Mouse (Mus musculus) kidney, postnatal 0 days (tissue): ENCODE data around the gene Atg7. TPM values are rescaled to one million over a fixed set of nuclear protein-coding genes. Genes with fewer than 3 reads are reported as not detected.

Source experiments
- ATAC-seq: fragments of 200-750 bp; cut with Nextera tagmentation; replicated peaks from 2 replicates; pipeline ENCODE4 v1.8.0; 2017; ENCODE audit warnings: low read depth, moderate number of reproducible peaks, moderate TSS enrichment, moderate library complexity; ENCODE audit not compliant: low FRiP score
- DNase-seq: peaks from one replicate; pipeline ENCODE4 v3.0.0-alpha.2; 2016; ENCODE audit warnings: low spot score
- H3K27ac ChIP-seq: fragments of 300-500 bp; sonication (generic); 2 replicates; pipeline ENCODE4 v1.5.1; 2014; ENCODE audit warnings: mild to moderate bottlenecking
- H3K27me3 ChIP-seq: fragments of 300-500 bp; sonication (generic); 2 replicates; pipeline ENCODE4 v1.6.1; 2014; ENCODE audit warnings: low read length, mixed read lengths; ENCODE audit not compliant: insufficient read depth
- H3K36me3 ChIP-seq: fragments of 300-500 bp; sonication (generic); 2 replicates; pipeline ENCODE4 v1.6.1; 2014; ENCODE audit warnings: low read length, mixed read lengths; ENCODE audit not compliant: insufficient read depth
- H3K4me1 ChIP-seq: fragments of 300-500 bp; sonication (generic); replicated peaks from 2 replicates; pipeline ENCODE4 v1.6.1; 2014; ENCODE audit warnings: antibody characterized with exemption, low read length, mixed read lengths; ENCODE audit not compliant: insufficient read depth
- H3K4me2 ChIP-seq: fragments of 300-500 bp; sonication (generic); 2 replicates; pipeline ENCODE4 v1.6.1; 2014; ENCODE audit warnings: mild to moderate bottlenecking, low read length, moderate library complexity, mixed read lengths
- H3K4me3 ChIP-seq: fragments of 300-500 bp; sonication (generic); replicated peaks from 2 replicates; pipeline ENCODE4 v1.5.1; 2014; ENCODE audit warnings: low read depth, low read length
- H3K9ac ChIP-seq: fragments of 300-500 bp; sonication (generic); 2 replicates; pipeline ENCODE4 v1.6.1; 2014; ENCODE audit warnings: low read depth, low read length
- H3K9me3 ChIP-seq: fragments of 300-500 bp; sonication (generic); replicated peaks from 2 replicates; pipeline ENCODE4 v1.6.1; 2016; ENCODE audit warnings: low read length, inconsistent platforms, mixed read lengths
- CTCF ChIP-seq: IDR thresholded peaks from 2 replicates; pipeline ENCODE4 v1.5.1; 2016; ENCODE audit warnings: antibody characterized with exemption, low read depth, mild to moderate bottlenecking, moderate library complexity
- WGBS: fragments of 180-500 bp; shearing (Covaris S2); extraction: QIAGEN DNeasy Blood & Tissue Kit; methylation state at CpG from one replicate; pipeline ENCODE4 v1.1.7; 2014; 5-methylcytosine and 5-hydroxymethylcytosine counted together
- polyA plus RNA-seq: library from polyadenylated mRNA; unstranded; fragments of >200 nt; fragmentation: Nextera tagmentation; extraction: Ambion mirVana; gene quantifications from 2 replicates; pipeline ENCODE4 v1.2.1, GENCODE M21; 2015

The Atg7 gene
- polyA plus RNA-seq, 1 experiment from 2014 or later = 19.7 TPM

DNA sequence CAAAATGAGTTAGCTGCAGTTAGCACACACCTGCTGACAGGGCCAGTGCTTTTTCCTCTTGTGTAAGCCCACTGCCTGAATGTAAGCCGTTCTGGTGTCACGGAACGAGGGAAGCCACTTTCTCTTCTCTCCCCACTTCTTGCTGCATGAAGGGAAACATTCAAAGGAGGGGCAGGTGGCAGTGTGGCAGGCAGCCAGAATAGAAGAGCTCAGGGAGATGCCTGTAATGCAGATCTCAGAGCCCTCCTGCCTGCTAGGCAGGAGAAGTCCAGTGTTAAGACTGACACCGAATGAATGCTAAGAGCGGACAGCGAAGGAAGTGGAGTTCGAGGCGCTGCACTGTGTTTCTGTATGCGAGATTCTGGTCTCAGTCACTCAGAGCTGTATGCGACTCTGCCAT is 49.8 kb downstream of the Atg7 start:
- Histone ChIP-seq H3K36me3 (no peaks in the 10 kb centered on the region), H3K27me3 (no peaks in the 10 kb centered on the region), H3K4me1 (no peaks in the 10 kb centered on the region), H3K27ac (no peak overlapping the region), H3K4me2 (no peak overlapping the region), H3K9me3 (no peaks in the 10 kb centered on the region), H3K4me3 (no peak overlapping the region), H3K9ac (no peak overlapping the region)
- WGBS = 92% methylated on average over 10 of the region's 10 CpGs
- DNase-seq (no peak), ATAC-seq (no peak)
- no peak for TF ChIP-seq CTCF

DNA sequence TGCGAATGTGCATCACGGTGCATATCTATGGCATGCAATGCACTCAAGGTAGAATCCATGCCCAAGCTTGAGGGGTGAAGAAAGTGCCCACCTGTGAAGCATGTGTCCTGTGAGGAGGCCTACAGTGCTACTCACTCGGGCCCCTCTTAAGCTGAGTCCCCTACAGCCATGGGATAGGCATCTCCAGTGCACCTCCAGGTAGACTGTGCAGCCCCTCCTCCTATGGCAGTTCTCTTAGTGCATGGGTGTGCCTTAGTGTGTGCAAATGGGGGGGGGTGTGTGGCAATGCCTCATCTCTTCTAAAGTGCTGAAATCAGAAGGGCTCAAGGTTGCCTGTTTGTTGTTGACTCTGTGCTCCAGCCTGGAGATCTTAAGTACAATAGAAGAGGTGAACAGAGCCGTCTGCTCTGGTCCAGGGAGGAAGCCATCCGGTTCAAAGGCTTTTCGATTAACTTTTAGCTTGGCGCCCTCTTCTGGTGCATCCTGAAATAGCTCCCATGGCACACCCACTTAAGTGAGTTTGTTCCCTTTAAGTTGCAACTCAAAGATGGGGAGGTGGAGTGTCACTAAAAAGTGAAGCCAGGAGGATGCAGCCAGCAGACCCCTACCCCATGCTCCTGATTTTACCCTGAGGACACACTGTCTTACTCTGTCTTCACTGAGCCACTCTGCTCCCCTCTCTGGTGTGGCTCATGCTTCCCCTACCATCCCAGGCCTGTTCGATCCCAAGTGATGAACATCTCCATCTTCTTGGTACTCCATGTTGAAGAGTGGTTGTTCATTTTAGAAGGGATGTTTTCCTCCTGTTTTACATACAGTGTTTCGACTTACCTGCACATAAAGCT is 55.0 kb downstream of the Atg7 start:
- 47% methylated on average over 9 of the region's 9 CpGs for WGBS
- Histone ChIP-seq H3K27me3 (no peaks in the 10 kb centered on the region), H3K9me3 (no peaks in the 10 kb centered on the region), H3K9ac (no peak overlapping the region), H3K4me3 (no peak overlapping the region), H3K36me3 (no peaks in the 10 kb centered on the region), H3K4me1 (no peaks in the 10 kb centered on the region), H3K4me2 (no peak overlapping the region), H3K27ac (no peak overlapping the region)
- TF ChIP-seq CTCF = peak; percentile 83
- DNase-seq = peak; percentile 88
- no peak; the same call in 1 of the 2 replicates for ATAC-seq

DNA sequence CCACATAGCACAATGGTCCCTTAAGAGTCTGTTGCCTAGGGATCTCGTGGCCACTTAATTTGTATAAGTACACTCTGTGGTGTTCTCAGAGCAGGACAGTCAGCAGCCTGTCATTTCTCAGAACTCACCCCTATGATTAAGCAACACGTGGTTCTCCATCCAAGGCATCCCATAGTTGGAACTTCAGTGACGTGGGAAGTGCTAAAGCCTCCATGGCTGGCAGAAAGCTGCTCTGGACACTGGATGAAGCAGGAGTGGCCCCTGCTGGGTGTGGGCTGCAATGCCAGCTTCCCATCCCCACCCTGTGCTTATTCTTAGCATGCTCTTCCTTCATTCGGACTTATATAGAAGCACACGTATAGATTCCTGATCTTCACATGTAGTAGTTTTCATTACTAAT is 55.7 kb downstream of the Atg7 start:
- Histone ChIP-seq H3K36me3 (no peaks in the 10 kb centered on the region), H3K9ac (no peak overlapping the region), H3K4me2 (no peak overlapping the region), H3K4me1 (no peaks in the 10 kb centered on the region), H3K9me3 (no peaks in the 10 kb centered on the region), H3K27ac (no peak overlapping the region), H3K4me3 (no peak overlapping the region), H3K27me3 (no peaks in the 10 kb centered on the region)
- no peak for ATAC-seq
- TF ChIP-seq CTCF = peak; percentile 27; the same call in 1 of the 2 replicates
- DNase-seq = no peak
- 60% methylated on average over 5 of the region's 5 CpGs for WGBS

DNA sequence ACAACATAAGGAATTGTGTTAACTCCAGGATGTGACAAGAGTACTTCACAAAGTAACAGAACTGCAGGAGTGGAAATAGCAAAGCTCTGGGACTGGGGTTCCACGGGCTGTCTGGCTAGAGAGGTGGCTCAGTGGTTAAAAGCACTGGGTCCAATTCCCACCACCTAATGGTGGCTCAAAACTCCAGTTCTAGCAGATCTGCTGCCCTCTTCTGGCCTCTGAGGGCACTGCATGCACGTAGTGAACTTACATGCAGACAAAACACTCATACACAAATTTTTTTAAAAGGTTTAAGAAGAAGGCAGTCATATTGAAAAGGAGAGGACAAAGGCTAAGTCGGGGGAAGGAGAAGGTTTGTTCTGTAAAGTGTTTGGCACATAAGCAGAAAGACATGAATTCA is 57.8 kb downstream of the Atg7 start:
- 80% methylated on average over 3 of the region's 3 CpGs for WGBS
- no peak overlapping the region for H3K4me2 ChIP-seq
- no peak overlapping the region for H3K27ac ChIP-seq
- H3K4me1 ChIP-seq = no peaks in the 10 kb centered on the region
- H3K9me3 ChIP-seq = no peaks in the 10 kb centered on the region
- DNase-seq (no peak), ATAC-seq (no peak)
- H3K36me3 ChIP-seq = 0 out of 2 replicates have a peak, but pooled peaks cover 6% of the 10 kb centered on the region
- peak; percentile 55 for TF ChIP-seq CTCF
- H3K9ac ChIP-seq = no peak overlapping the region
- no peaks in the 10 kb centered on the region for H3K27me3 ChIP-seq
- H3K4me3 ChIP-seq = no peak overlapping the region

DNA sequence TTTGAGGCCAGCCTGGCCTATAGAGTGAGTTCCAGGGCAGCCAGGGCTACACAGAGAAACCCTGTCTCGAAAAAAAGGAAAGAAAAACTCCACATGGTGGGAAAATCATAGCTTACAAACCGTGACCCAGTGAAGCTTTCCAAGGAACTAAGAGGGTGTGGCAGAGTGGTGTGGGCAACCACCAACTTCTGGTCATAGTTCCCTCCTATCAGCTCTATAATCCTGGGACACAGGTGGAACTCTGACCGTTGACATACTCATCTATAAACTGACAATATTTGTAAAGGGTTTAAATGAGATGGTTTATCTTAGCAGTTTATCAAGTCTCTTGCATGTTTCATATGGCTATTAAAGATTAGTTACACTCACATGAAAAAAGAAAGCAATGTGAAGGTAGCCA is 64.1 kb downstream of the Atg7 start:
- TF ChIP-seq CTCF = no peak
- H3K4me1 ChIP-seq = no peaks in the 10 kb centered on the region
- H3K9ac ChIP-seq = no peak overlapping the region
- no peak for ATAC-seq
- no peak overlapping the region for H3K4me2 ChIP-seq
- 67% methylated on average over 3 of the region's 3 CpGs for WGBS
- no peaks in the 10 kb centered on the region for H3K27me3 ChIP-seq
- H3K9me3 ChIP-seq = no peaks in the 10 kb centered on the region
- peaks cover 10% of the 10 kb centered on the region; the same call in 1 of the 2 replicates for H3K36me3 ChIP-seq
- no peak for DNase-seq
- H3K4me3 ChIP-seq = no peak overlapping the region
- no peak overlapping the region for H3K27ac ChIP-seq

DNA sequence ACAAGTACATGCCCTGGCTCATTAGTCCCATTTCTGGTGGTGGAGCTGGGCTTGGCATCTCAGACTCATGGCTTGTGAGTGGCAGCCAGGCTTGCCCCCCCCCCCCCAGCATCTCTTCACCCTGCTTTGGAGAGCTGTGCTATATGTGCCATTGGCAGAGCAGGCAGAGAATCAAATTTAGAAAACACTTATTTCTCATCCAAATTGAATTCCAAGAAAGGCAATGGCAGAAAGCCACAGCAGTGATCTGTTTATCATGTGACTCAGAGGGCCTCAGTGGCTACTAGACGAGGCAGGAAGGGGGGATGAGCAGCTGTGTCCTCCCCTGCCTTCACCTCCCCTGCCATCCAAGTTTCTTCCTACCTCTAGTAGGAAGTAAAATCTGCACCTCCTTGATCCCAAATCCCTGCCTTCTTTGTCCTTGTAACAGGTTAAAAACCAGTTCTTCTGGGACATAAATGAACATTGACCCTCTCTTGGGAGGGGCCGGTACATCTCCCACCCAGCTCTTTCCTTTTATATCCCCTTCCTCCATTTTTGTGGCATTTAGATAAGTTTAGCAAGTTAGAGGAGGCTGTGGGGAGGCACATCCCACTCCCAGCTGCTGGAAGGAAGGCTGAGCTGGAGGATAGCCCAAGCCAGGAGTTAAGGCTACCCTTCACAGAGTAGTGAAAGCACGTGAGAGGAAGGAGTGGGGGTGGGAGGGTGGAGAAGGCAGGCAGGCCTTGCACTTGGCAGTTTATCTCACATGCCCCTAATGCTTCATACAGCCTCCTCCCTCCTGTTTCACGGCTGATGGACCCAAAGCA is 69.5 kb downstream of the Atg7 start:
- WGBS = 55% methylated on average over 4 of the region's 4 CpGs
- no peak overlapping the region for H3K4me3 ChIP-seq
- no peaks in the 10 kb centered on the region for H3K27me3 ChIP-seq
- TF ChIP-seq CTCF = no peak
- H3K4me2 ChIP-seq = no peak overlapping the region
- H3K36me3 ChIP-seq = peaks cover 4% of the 10 kb centered on the region; the same call in 1 of the 2 replicates
- H3K27ac ChIP-seq = no peak overlapping the region
- no peak for ATAC-seq
- no peak for DNase-seq
- no peak overlapping the region for H3K9ac ChIP-seq
- no peaks in the 10 kb centered on the region for H3K9me3 ChIP-seq
- 0 out of 2 replicates have a peak, but pooled peaks cover 3% of the 10 kb centered on the region for H3K4me1 ChIP-seq
